Mouse (Mus musculus) urinary bladder, postnatal 25 days (tissue): ENCODE data around the gene Shbg.
A peak's percentile ranks its signal among the peaks of the same experiment; 100 is the strongest.
"Not testable (repeated sequence)": the region's sequence is repeated elsewhere in the genome, so short reads cannot be mapped to it uniquely, and the experiment has no call there.

Source experiments
- DNase-seq: peaks from one replicate; pipeline ENCODE4 v3.0.0; 2022; ENCODE audit warnings: low spot score

Shbg gene

GRCm38 (mm10) chr11:69632284-69633089 is 14.8 kb upstream of the Shbg start, which contains the start of gene Fxr2:
Gene Fxr2, plus strand, starts transcription at chr11:69632990.
- peak; percentile 100 for DNase-seq

- DNase-seq, result no peak
Observed at GRCm38 (mm10) chr11:69629802-69630201, 12.1 kb upstream of the Shbg start.

GRCm38 (mm10) chr11:69628286-69628685 is 10.6 kb upstream of the Shbg start:
- DNase-seq, result peak; percentile 76

GRCm38 (mm10) chr11:69624339-69624738 is 6.6 kb upstream of the Shbg start:
- not testable (repeated sequence) for DNase-seq

GRCm38 (mm10) chr11:69623006-69623405 is 5.3 kb upstream of the Shbg start:
- DNase-seq, result no peak

- no peak for DNase-seq
Observed at GRCm38 (mm10) chr11:69622406-69622805, 4.7 kb upstream of the Shbg start.

- DNase-seq, result peak; percentile 34
Observed at GRCm38 (mm10) chr11:69621571-69622268, 4.0 kb upstream of the Shbg start, which contains the start of gene Sat2. Gene Sat2, plus strand, starts transcription at chr11:69622024.

- no peak for DNase-seq
Observed at GRCm38 (mm10) chr11:69620394-69621081, 2.8 kb upstream of the Shbg start.

GRCm38 (mm10) chr11:69616781-69617180 is 924 bp downstream of the Shbg start:
- no peak for DNase-seq

GRCm38 (mm10) chr11:69614257-69614588 is 3.5 kb downstream of the Shbg start:
- DNase-seq, result not testable (repeated sequence)

- peak; percentile 78 for DNase-seq
Observed at GRCm38 (mm10) chr11:69613553-69614256, 4.0 kb downstream of the Shbg start.

- DNase-seq, result no peak
Observed at GRCm38 (mm10) chr11:69610899-69611298, 6.8 kb downstream of the Shbg start.

- no peak for DNase-seq
Observed at GRCm38 (mm10) chr11:69609416-69609815, 8.3 kb downstream of the Shbg start.

- no peak for DNase-seq
Observed at GRCm38 (mm10) chr11:69608525-69608924, 9.2 kb downstream of the Shbg start.

- DNase-seq, result no peak
Observed at GRCm38 (mm10) chr11:69606832-69607231, 10.9 kb downstream of the Shbg start.

GRCm38 (mm10) chr11:69606491-69606795 is 11.3 kb downstream of the Shbg start:
- DNase-seq, result no peak

- peak; percentile 35 for DNase-seq
Observed at GRCm38 (mm10) chr11:69605726-69606490, 11.8 kb downstream of the Shbg start, which contains the start of gene Atp1b2. Gene Atp1b2, minus strand, starts transcription at chr11:69605942.

GRCm38 (mm10) chr11:69604795-69605664 is 12.7 kb downstream of the Shbg start:
- no peak for DNase-seq

GRCm38 (mm10) chr11:69604347-69604746 is 13.4 kb downstream of the Shbg start:
- no peak for DNase-seq

GRCm38 (mm10) chr11:69603516-69603915 is 14.2 kb downstream of the Shbg start:
- no peak for DNase-seq
